Mouse (Mus musculus): ENCODE measurements at regions not wholly inside any gene's neighbourhood (a gene's known extent, or its start where the extent isn't known, plus 50 kb on each side); places are given as distances from the start of the nearest gene placed in this dataset.
"Not testable (repeated sequence)": the region's sequence is repeated elsewhere in the genome, so short reads cannot be mapped to it uniquely, and the experiment has no call there.

DNA sequence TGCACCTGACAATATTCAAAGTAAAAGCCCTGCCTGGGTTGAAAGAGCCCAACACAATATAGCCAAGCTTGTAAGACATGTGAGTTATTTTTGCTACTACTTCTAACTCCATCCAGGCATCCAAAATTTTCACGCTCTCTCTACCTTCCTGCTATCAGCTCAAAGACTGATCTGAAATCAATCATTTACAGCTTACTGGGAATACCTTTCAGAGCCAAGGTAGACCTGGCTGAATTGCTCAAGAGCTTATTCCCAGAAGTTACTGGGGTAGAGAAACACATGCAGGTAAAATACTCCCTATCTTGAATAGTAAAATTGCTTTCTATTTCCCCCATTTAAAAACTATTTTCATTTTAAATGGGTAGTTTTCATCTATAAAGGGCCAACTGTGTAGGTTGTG, 840.2 kb downstream of the Diaph3 start:
- no peak overlapping the region for H3K4me2 ChIP-seq (ENCODE audit: low read depth)
- no peaks in the 10 kb centered on the region for H3K4me1 ChIP-seq (ENCODE audit: insufficient read depth)
- no peak overlapping the region for H3K9ac ChIP-seq
- DNase-seq = no peak
- H3K27me3 ChIP-seq (ENCODE audit: insufficient read depth, low read length) = no peaks in the 10 kb centered on the region
- WGBS = 84% methylated on average over 1 of the region's 1 CpGs
- TF ChIP-seq CTCF (IDR thresholded peaks at IDR 0.05; ENCODE audit: low read depth) = no peak
- no peak overlapping the region for H3K4me3 ChIP-seq (ENCODE audit: low read depth, low read length)
- H3K27ac ChIP-seq (ENCODE audit: low read depth, low read length) = no peak overlapping the region
- no peaks in the 10 kb centered on the region for H3K36me3 ChIP-seq (ENCODE audit: insufficient read depth)
- H3K9me3 ChIP-seq (ENCODE audit: low read length) = no peaks in the 10 kb centered on the region
- no peak for ATAC-seq

GRCm38 (mm10) chr14:86297991-86298390, 843.0 kb downstream of the Diaph3 start:
- TF ChIP-seq CTCF (IDR thresholded peaks at IDR 0.05; ENCODE audit: low read depth) = no peak
- H3K9ac ChIP-seq = no peak overlapping the region
- no peak for ATAC-seq
- no peak overlapping the region for H3K27ac ChIP-seq (ENCODE audit: low read depth, low read length)
- no peaks in the 10 kb centered on the region for H3K27me3 ChIP-seq (ENCODE audit: insufficient read depth, low read length)
- no peak overlapping the region for H3K4me2 ChIP-seq (ENCODE audit: low read depth)
- WGBS = 37% methylated on average over 2 of the region's 2 CpGs
- no peaks in the 10 kb centered on the region for H3K9me3 ChIP-seq (ENCODE audit: low read length)
- H3K36me3 ChIP-seq (ENCODE audit: insufficient read depth) = no peaks in the 10 kb centered on the region
- H3K4me3 ChIP-seq (ENCODE audit: low read depth, low read length) = no peak overlapping the region
- DNase-seq = no peak
- no peaks in the 10 kb centered on the region for H3K4me1 ChIP-seq (ENCODE audit: insufficient read depth)

DNA sequence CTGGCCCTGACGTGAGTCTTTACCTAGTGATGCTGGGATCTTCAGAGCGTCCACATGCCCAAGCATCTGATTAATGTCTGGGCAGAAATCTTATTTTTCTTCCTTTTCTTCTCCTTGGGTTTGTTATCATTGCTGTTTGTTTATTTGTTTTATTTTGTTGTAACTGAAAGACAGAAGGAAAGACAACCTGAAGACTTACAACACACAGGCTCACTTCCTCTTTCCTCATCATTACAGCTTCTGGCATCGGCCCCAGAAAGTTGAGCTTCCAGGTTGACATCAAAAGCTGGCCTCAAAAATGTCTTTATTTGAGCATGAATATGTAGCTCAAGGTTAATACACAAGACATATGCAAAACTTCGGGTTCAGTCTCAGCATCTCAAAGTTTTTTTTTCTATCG, 846.4 kb downstream of the Diaph3 start:
- WGBS = 92% methylated on average over 5 of the region's 5 CpGs
- H3K27ac ChIP-seq (ENCODE audit: low read depth, low read length); H3K36me3 ChIP-seq (ENCODE audit: insufficient read depth); H3K27me3 ChIP-seq (ENCODE audit: insufficient read depth, low read length); H3K4me1 ChIP-seq (ENCODE audit: insufficient read depth); ATAC-seq; H3K4me3 ChIP-seq (ENCODE audit: low read depth, low read length); H3K9ac ChIP-seq; H3K9me3 ChIP-seq (ENCODE audit: low read length); H3K4me2 ChIP-seq (ENCODE audit: low read depth); DNase-seq: not testable (repeated sequence)

- H3K4me3 ChIP-seq (ENCODE audit: low read depth, low read length) = no peak overlapping the region
- H3K4me1 ChIP-seq (ENCODE audit: insufficient read depth) = no peaks in the 10 kb centered on the region
- TF ChIP-seq CTCF (IDR thresholded peaks at IDR 0.05; ENCODE audit: low read depth) = no peak
- no peak overlapping the region for H3K27ac ChIP-seq (ENCODE audit: low read depth, low read length)
- H3K27me3 ChIP-seq (ENCODE audit: insufficient read depth, low read length) = no peaks in the 10 kb centered on the region
- ATAC-seq (no peak), DNase-seq (no peak)
- no peaks in the 10 kb centered on the region for H3K36me3 ChIP-seq (ENCODE audit: insufficient read depth)
- 84% methylated on average over 1 of the region's 1 CpGs for WGBS
- H3K4me2 ChIP-seq (ENCODE audit: low read depth) = no peak overlapping the region
- no peak overlapping the region for H3K9ac ChIP-seq
- H3K9me3 ChIP-seq (ENCODE audit: low read length) = no peaks in the 10 kb centered on the region
These were observed 847.2 kb downstream of the Diaph3 start for GRCm38 (mm10) chr14:86293804-86294203.

DNA sequence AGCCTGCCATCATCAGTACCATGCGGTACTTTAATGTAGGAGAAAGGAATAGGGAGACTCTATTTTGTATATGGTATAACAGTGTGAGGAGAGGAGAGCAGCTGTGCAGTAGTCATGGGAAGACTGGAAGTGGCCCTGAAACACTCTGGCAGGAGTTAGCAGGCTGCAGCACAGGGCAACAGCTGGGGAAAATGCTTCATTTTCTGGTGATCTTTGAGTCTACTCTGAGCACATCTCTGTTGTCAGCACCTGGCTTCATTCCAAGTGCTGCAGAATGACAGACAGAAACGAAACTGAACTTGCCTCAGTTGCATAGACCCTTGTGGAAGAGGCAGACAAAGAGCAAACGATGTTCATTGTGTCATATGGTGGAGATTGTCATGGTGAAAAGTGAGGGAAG, 847.7 kb downstream of the Diaph3 start:
- no peak overlapping the region for H3K4me3 ChIP-seq (ENCODE audit: low read depth, low read length)
- no peaks in the 10 kb centered on the region for H3K4me1 ChIP-seq (ENCODE audit: insufficient read depth)
- H3K9me3 ChIP-seq (ENCODE audit: low read length) = no peaks in the 10 kb centered on the region
- DNase-seq (no peak), ATAC-seq (no peak)
- H3K4me2 ChIP-seq (ENCODE audit: low read depth) = no peak overlapping the region
- H3K27ac ChIP-seq (ENCODE audit: low read depth, low read length) = no peak overlapping the region
- H3K9ac ChIP-seq = no peak overlapping the region
- WGBS = 53% methylated on average over 3 of the region's 3 CpGs
- no peak for TF ChIP-seq CTCF (IDR thresholded peaks at IDR 0.05; ENCODE audit: low read depth)
- no peaks in the 10 kb centered on the region for H3K36me3 ChIP-seq (ENCODE audit: insufficient read depth)
- no peaks in the 10 kb centered on the region for H3K27me3 ChIP-seq (ENCODE audit: insufficient read depth, low read length)

DNA sequence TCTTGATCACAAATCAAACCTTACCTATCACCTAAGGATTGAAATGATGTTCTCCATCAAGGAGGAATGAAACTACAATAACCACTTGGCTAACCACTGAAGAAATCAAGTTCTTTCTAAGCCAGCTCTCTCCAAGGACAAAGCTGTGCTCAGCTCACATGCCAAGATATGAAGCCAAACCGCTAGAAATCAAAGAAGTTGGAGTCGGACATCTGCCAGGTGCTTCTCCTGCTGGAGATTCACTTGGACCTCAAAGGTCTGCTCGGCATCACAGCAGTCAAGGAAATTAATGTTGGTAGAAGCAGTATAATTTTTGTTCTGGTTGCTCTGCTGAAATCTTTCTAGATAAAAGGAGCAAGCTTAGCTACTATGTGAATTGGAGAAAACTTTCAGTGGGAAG, 850.5 kb downstream of the Diaph3 start:
- ATAC-seq = no peak

GRCm38 (mm10) chr14:86261640-86262230, 879.3 kb downstream of the Diaph3 start:
- H3K4me3 ChIP-seq (ENCODE audit: low read depth, low read length) = peak overlapping the region; percentile 14; the same call in 1 of the 2 replicates
- TF ChIP-seq CTCF (IDR thresholded peaks at IDR 0.05; ENCODE audit: low read depth) = no peak
- H3K4me1 ChIP-seq (ENCODE audit: insufficient read depth) = peaks cover 11% of the 10 kb centered on the region; the same call in 1 of the 2 replicates
- DNase-seq (peak; percentile 59), ATAC-seq (peak; percentile 78)
- H3K27ac ChIP-seq (ENCODE audit: low read depth, low read length) = 0 out of 2 replicates have a peak overlapping the region, but pooled peaks have one; percentile 5
- H3K36me3 ChIP-seq (ENCODE audit: insufficient read depth) = no peaks in the 10 kb centered on the region
- peak overlapping the region; percentile 15 for H3K4me2 ChIP-seq (ENCODE audit: low read depth)
- H3K9ac ChIP-seq = no peak overlapping the region; the same call in 1 of the 2 replicates
- no peaks in the 10 kb centered on the region for H3K27me3 ChIP-seq (ENCODE audit: insufficient read depth, low read length)
- H3K9me3 ChIP-seq (ENCODE audit: low read length) = no peaks in the 10 kb centered on the region
- 20% methylated on average over 8 of the region's 8 CpGs for whole genome bisulfite sequencing

More for the DNA sequence above, 850.5 kb downstream of the Diaph3 start:
- H3K9me3 ChIP-seq (ENCODE audit: low read length) = no peaks in the 10 kb centered on the region
- H3K27me3 ChIP-seq (ENCODE audit: insufficient read depth, low read length) = no peaks in the 10 kb centered on the region
- no peak overlapping the region for H3K9ac ChIP-seq
- H3K36me3 ChIP-seq (ENCODE audit: insufficient read depth) = no peaks in the 10 kb centered on the region
- DNase-seq = no peak
- no peak overlapping the region for H3K27ac ChIP-seq (ENCODE audit: low read depth, low read length)
- no peak overlapping the region for H3K4me3 ChIP-seq (ENCODE audit: low read depth, low read length)
- no peak for TF ChIP-seq CTCF (IDR thresholded peaks at IDR 0.05; ENCODE audit: low read depth)
- H3K4me1 ChIP-seq (ENCODE audit: insufficient read depth) = no peaks in the 10 kb centered on the region
- H3K4me2 ChIP-seq (ENCODE audit: low read depth) = no peak overlapping the region
- WGBS = 95% methylated on average over 3 of the region's 3 CpGs
